Mouse (Mus musculus): ENCODE data around the gene Snrpd2. TPM values are rescaled to one million over a fixed set of nuclear protein-coding genes. Genes with fewer than 3 reads are reported as not detected.

Snrpd2 gene
- 3.1 and 3.8 TPM in 2 replicates for polyA plus RNA-seq (2012; rRNA removed)

DNA sequence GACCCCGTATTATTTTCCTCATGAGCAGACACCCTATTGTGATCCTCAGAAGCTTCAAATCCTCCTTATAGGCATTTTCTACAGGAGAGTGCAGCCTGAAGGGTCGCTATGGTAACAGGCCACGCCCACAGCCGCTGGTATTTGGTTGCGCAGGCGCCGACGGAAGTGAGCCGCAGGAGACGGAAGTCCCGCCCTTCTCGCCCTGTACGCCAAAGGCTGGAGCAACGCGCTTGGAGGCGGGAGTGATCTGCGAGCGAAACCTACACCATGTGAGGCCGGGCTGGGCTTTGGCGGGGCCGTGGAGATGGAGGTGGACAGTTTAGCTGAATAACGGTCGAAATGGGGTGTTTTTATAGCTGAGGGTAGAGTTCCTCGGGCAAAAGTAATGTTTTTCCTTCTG lies at the start of gene Snrpd2:
Snrpd2 (plus strand) TSS at position 97 of the 400 bp plus-strand sequence.

DNA sequence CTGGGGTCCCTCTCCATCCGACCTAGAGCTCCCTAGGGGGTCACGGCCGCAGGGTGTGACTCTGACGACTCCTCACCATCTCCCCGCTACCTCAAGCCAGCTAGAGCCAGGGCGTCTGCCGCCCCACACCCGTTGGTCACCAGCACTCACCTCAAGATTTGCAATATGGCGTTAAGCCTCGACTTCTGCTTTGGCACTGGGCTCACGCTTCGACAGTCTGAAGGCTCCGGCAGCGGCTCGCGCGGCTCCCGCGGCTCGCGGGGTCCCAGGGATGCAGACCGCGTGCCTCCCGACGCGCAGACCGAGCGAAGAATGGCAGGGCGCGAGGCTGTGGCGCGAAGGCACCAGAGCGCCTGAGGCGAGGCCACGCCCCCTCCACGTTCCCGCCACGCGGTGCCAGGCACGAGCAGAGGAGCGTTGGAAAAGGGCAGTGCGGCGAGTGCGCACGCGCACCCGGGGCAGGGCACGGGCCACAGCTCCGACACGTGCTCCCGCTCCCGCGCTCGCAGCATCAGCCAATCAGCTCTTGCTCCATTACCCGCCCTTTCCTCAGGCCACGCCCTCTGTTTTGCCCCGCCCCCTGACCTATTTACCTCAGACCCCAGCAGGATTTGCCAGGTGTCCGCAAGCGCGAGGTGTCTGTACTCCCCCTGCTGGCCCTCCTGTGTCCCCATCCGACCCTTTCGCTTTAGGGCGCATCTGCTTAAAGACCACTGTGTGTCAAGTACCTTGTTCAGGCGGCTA lies 31.3 kb upstream of the Snrpd2 start, which contains the start of gene Gm4969:
Gm4969 (minus strand) TSS at position 341 of the 744 bp plus-strand sequence.

GRCm38 (mm10) chr7:19119631-19120429 lies 29.7 kb upstream of the Snrpd2 start, which contains the start of gene Fbxo46:
Fbxo46 (plus strand) TSS chr7:19119859.

DNA sequence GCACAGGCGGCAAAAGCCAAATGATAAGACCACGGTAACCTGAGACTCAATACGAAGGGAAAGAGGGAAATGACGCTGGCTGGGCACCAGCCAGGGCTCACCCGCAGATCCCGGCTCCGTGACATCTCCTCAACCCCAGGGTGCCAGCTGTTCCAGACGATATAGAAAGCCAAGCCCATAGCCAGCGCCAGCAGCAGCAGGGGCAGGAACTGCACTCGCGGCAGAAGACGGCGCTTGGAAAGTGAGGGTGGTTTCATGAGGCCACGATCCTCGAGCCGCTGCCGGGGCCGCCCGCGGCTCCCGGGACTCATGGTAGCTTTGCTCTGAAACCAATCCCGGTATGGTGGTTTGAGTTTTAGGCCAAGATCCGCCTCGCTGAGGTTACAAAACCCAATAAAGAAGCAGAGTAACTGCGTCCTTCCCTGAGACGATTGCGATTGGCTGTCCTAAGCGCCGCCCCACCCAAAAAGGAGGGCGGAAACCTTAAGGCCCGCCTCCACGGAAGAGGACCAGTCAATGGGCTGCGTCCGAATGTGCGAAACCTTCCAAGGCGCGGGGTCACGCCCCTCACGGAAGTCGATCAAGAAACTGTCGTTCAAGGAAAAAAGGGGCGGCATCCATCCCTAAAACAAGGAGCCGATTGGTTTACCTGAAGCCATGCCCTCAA lies 514 bp upstream of the Snrpd2 start, which contains the start of gene Qpctl:
Qpctl (minus strand) TSS at position 417 of the 667 bp plus-strand sequence.

DNA sequence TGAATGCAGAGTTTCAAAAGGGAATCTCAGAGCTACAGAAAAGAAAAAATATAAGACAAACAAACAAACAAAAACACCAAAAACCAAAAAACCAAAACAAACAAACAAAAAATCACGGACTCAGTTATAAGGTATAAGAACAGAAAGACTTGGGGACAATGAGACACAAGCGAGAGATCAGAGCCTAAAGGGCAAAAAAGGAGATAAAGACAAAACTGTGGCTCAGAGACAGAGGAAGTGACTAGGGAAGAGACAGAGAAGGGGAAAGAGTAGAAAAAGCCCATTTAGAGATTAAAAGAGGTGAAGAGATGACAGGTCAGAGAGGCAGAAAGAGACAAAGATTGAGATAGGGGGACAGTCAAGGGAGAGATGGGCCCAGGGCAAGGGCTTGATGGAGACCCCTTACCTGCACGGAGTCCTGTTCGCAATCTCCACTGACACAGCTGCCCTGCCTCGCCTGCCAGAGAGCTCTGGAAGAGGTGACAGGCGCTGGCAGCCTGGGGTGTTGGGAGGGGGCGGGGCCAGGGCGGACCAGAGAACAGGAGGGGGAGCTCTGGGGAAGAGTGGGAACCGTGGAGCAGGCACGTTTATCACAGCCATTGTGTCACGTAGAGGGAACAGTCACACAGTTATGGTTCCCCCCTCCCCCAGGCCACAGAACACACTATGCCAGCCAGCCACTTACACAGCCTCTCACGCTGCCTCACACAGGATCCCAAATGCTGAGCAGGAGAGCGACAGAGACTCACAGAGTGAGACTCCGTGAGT lies 16.3 kb downstream of the Snrpd2 start, which contains the start of gene Gipr:
Gipr (minus strand) TSS at position 472 of the 768 bp plus-strand sequence.

GRCm38 (mm10) chr7:19175708-19176515 lies 26.4 kb downstream of the Snrpd2 start, which contains the start of gene Eml2:
Eml2 (plus strand) TSS chr7:19176421.

Other genes starting within 250 kb of the Snrpd2 start
- 14.5 and 18.4 TPM in 2 replicates for gene Ccdc61, start 239.3 kb upstream of the Snrpd2 start, polyA plus RNA-seq (2012; rRNA removed)
- 0.28 and 0.38 TPM in 2 replicates for gene Nova2, start 223.8 kb upstream of the Snrpd2 start, polyA plus RNA-seq (2012; rRNA removed)
- gene Nanos2, start 162.3 kb upstream of the Snrpd2 start, polyA plus RNA-seq (2012; rRNA removed) = not detected in 2 replicates
- 5.5 and 6.7 TPM in 2 replicates for gene Mypop, start 158.5 kb upstream of the Snrpd2 start, polyA plus RNA-seq (2012; rRNA removed)
- 18.4 and 26.7 TPM in 2 replicates for gene Irf2bp1, start 145.7 kb upstream of the Snrpd2 start, polyA plus RNA-seq (2012; rRNA removed)
- 50.7 and 52.1 TPM in 2 replicates for gene Foxa3, start 126.2 kb upstream of the Snrpd2 start, polyA plus RNA-seq (2012; rRNA removed)
- 47.9 and 60.8 TPM in 2 replicates for gene Sympk, start 125.3 kb upstream of the Snrpd2 start, polyA plus RNA-seq (2012; rRNA removed)
- gene Rsph6a, start 95.0 kb upstream of the Snrpd2 start, polyA plus RNA-seq (2012; rRNA removed) = 0.18 TPM in 1 of 2 replicates, not detected in the other
- 21.7 and 24.0 TPM in 2 replicates for gene Dmwd, start 73.5 kb upstream of the Snrpd2 start, polyA plus RNA-seq (2012; rRNA removed)
- 706 and 850 TPM in 2 replicates for gene Dmpk, start 65.9 kb upstream of the Snrpd2 start, polyA plus RNA-seq (2012; rRNA removed)
- 27.1 and 28.4 TPM in 2 replicates for gene Six5, start 55.1 kb upstream of the Snrpd2 start, polyA plus RNA-seq (2012; rRNA removed)
- 0.05 and 0.11 TPM in 2 replicates for gene Gm4969, start 31.4 kb upstream of the Snrpd2 start, polyA plus RNA-seq (2012; rRNA removed)
- 4.7 and 6.4 TPM in 2 replicates for gene Fbxo46, start 29.9 kb upstream of the Snrpd2 start, polyA plus RNA-seq (2012; rRNA removed)
- gene Qpctl, start 431 bp upstream of the Snrpd2 start, polyA plus RNA-seq (2012; rRNA removed) = 7.6 and 10.2 TPM in 2 replicates
- gene Gipr, start 16.4 kb downstream of the Snrpd2 start, polyA plus RNA-seq (2012; rRNA removed) = 0.16 and 0.48 TPM in 2 replicates
- gene Eml2, start 26.7 kb downstream of the Snrpd2 start, polyA plus RNA-seq (2012; rRNA removed) = 25.7 and 35.9 TPM in 2 replicates
- gene Gpr4, start 62.8 kb downstream of the Snrpd2 start, polyA plus RNA-seq (2012; rRNA removed) = 5.0 and 5.8 TPM in 2 replicates
- gene Opa3, start 78.6 kb downstream of the Snrpd2 start, polyA plus RNA-seq (2012; rRNA removed) = 15.9 and 16.9 TPM in 2 replicates
- 232 and 302 TPM in 2 replicates for gene Vasp, start 122.1 kb downstream of the Snrpd2 start, polyA plus RNA-seq (2012; rRNA removed)
- gene Ppm1n, start 130.3 kb downstream of the Snrpd2 start, polyA plus RNA-seq (2012; rRNA removed) = 0.23 and 1.3 TPM in 2 replicates
- gene Rtn2, start 132.9 kb downstream of the Snrpd2 start, polyA plus RNA-seq (2012; rRNA removed) = 25.7 and 26.9 TPM in 2 replicates
- gene Fosb, start 160.3 kb downstream of the Snrpd2 start, polyA plus RNA-seq (2012; rRNA removed) = 1.1 and 2.1 TPM in 2 replicates
- gene Ercc1, start 195.1 kb downstream of the Snrpd2 start, polyA plus RNA-seq (2012; rRNA removed) = 16.8 and 21.2 TPM in 2 replicates
- 3.9 and 7.8 TPM in 2 replicates for gene Cd3eap, start 209.8 kb downstream of the Snrpd2 start, polyA plus RNA-seq (2012; rRNA removed)
- 21.4 and 23.5 TPM in 2 replicates for gene Ppp1r13l, start 210.0 kb downstream of the Snrpd2 start, polyA plus RNA-seq (2012; rRNA removed)
- 25.1 and 27.9 TPM in 2 replicates for gene Ercc2, start 232.3 kb downstream of the Snrpd2 start, polyA plus RNA-seq (2012; rRNA removed)